Mouse (Mus musculus) forebrain, embryonic 14.5 days (tissue): ENCODE measurements at regions not wholly inside any gene's neighbourhood (a gene's known extent, or its start where the extent isn't known, plus 50 kb on each side); places are given as distances from the start of the nearest gene placed in this dataset.
A peak's percentile ranks its signal among the peaks of the same experiment; 100 is the strongest.

Experiments used
- ATAC-seq: fragments of 200-750 bp; cut with Nextera tagmentation; 2 replicates; pipeline ENCODE4 v1.8.0; 2017; ENCODE audit warnings: mild to moderate bottlenecking, moderate library complexity
- DNase-seq: peaks from one replicate; pipeline ENCODE4 v3.0.0-alpha.2; 2015; ENCODE audit warnings: low spot score
- H3K27ac ChIP-seq: fragments of 300-500 bp; sonication (generic); 2 replicates; pipeline ENCODE4 v1.5.1; 2014; ENCODE audit warnings: low read depth, mild to moderate bottlenecking, control low read depth, low read length, moderate library complexity
- H3K27me3 ChIP-seq: fragments of 300-500 bp; sonication (generic); replicated peaks from 2 replicates; pipeline ENCODE4 v1.6.1; 2014; ENCODE audit warnings: low read length, control low read depth, mixed read lengths; ENCODE audit not compliant: control insufficient read depth, insufficient read depth
- H3K36me3 ChIP-seq: fragments of 300-500 bp; sonication (generic); 2 replicates; pipeline ENCODE4 v1.6.1; 2014; ENCODE audit warnings: low read length, control low read depth; ENCODE audit not compliant: control insufficient read depth, insufficient read depth
- H3K4me1 ChIP-seq: fragments of 300-500 bp; sonication (generic); 2 replicates; pipeline ENCODE4 v1.6.1; 2014; ENCODE audit warnings: antibody characterized with exemption, low read length, control low read depth; ENCODE audit not compliant: control insufficient read depth, insufficient read depth
- H3K4me2 ChIP-seq: fragments of 300-500 bp; sonication (generic); 2 replicates; pipeline ENCODE4 v1.6.1; 2014; ENCODE audit warnings: mild to moderate bottlenecking, control low read depth, low read length
- H3K4me3 ChIP-seq: fragments of 300-500 bp; sonication (generic); 2 replicates; pipeline ENCODE4 v1.5.1; 2014; ENCODE audit warnings: low read depth, low read length, control low read depth
- H3K9ac ChIP-seq: fragments of 300-500 bp; sonication (generic); 2 replicates; pipeline ENCODE4 v1.6.1; 2014; ENCODE audit warnings: mild to moderate bottlenecking, low read length, control low read depth, moderate library complexity
- H3K9me3 ChIP-seq: fragments of 300-500 bp; sonication (generic); replicated peaks from 2 replicates; pipeline ENCODE4 v1.6.1; 2016; ENCODE audit warnings: low read length, control low read depth, mixed read lengths; ENCODE audit not compliant: control insufficient read depth
- WGBS: fragments of 180-500 bp; shearing (Covaris S2); extraction: QIAGEN DNeasy Blood & Tissue Kit; methylation state at CpG from one replicate; pipeline ENCODE4 v1.1.7; 2014; 5-methylcytosine and 5-hydroxymethylcytosine counted together

DNA sequence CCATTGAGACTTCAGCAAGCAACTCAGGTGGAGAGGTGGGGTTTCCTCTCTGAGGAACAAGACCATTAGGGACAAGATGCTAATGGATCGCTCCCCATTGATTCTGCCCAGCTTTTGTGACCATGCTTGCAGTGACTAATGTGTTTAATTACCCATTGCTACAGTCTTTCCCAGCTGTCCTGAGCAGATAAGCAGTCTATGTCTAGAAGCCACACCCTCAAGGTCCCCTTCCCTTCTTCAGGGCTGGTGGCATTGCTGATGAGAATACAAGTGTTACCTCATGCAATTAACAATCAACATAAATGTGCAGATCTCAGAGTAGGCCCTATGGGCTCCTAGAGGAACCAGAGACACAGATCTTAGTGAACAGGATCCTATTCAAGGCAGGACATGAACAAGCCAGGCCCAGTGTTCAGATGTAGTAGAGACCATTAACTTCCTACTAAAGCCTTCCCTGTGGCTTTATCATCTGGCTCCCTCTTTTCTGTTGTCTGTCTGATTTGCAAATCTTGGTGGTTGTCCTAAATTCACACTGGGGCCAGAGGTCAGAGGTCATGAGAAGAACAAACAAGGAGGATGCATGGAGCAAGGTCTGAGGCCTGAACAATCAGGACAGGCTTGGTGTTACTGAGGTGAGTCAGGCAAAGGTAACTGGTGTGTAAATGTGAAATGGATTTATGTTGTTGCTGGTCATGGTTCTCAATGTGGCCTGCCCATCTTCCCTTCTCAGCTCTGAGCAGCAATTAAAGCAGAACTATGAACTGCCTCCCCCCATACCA lies 56.8 kb downstream of the Odc1 start:
- Histone ChIP-seq H3K9ac (no peak overlapping the region), H3K27ac (no peak overlapping the region), H3K4me2 (no peak overlapping the region), H3K9me3 (no peaks in the 10 kb centered on the region), H3K4me1 (no peaks in the 10 kb centered on the region), H3K27me3 (no peaks in the 10 kb centered on the region), H3K36me3 (no peaks in the 10 kb centered on the region), H3K4me3 (no peak overlapping the region)
- DNase-seq (no peak), ATAC-seq (no peak)
- WGBS = 93% methylated on average over 1 of the region's 1 CpGs

- no peak overlapping the region for H3K4me2 ChIP-seq
- 88% methylated on average over 2 of the region's 2 CpGs for WGBS
- H3K4me1 ChIP-seq = no peaks in the 10 kb centered on the region
- ATAC-seq (no peak), DNase-seq (no peak)
- H3K9me3 ChIP-seq = no peaks in the 10 kb centered on the region
- no peaks in the 10 kb centered on the region for H3K36me3 ChIP-seq
- no peak overlapping the region for H3K9ac ChIP-seq
- no peaks in the 10 kb centered on the region for H3K27me3 ChIP-seq
- no peak overlapping the region for H3K4me3 ChIP-seq
- no peak overlapping the region for H3K27ac ChIP-seq
These were observed 59.0 kb downstream of the Odc1 start for GRCm38 (mm10) chr12:17603576-17603975.

GRCm38 (mm10) chr12:17610384-17610783 lies 65.8 kb downstream of the Odc1 start:
- Histone ChIP-seq H3K27ac (no peak overlapping the region), H3K27me3 (no peaks in the 10 kb centered on the region), H3K4me3 (no peak overlapping the region), H3K9me3 (no peaks in the 10 kb centered on the region), H3K36me3 (no peaks in the 10 kb centered on the region), H3K4me2 (no peak overlapping the region), H3K4me1 (no peaks in the 10 kb centered on the region), H3K9ac (no peak overlapping the region)
- DNase-seq (no peak), ATAC-seq (no peak)
- WGBS = 93% methylated on average over 1 of the region's 1 CpGs

- H3K9ac ChIP-seq = no peak overlapping the region
- 82% methylated on average over 3 of the region's 3 CpGs for WGBS
- DNase-seq = no peak
These were observed 67.4 kb downstream of the Odc1 start for GRCm38 (mm10) chr12:17611988-17612387.

DNA sequence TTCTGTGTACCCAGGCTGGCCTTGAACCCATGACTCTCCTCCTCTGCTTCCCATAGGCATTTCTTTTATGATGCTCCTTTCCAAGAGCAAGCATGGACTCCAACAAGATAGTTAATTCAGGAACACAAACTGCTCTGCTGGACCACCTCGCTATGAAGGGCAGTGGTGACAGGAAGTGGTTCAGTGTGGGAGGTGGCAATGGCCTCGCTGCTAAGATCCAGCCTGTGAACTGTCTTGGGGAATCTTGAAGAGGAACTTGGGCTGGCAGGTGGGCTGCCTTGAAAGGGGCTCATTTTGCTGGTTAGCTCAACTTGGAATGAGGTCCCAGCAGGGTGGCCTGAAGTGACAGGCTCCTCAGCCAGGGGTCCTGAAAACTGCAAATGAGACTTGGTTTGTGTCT lies 72.4 kb upstream of the Hpcal1 start:
- Histone ChIP-seq H3K9ac (no peak overlapping the region), H3K4me2 (no peak overlapping the region), H3K9me3 (no peaks in the 10 kb centered on the region), H3K27ac (no peak overlapping the region), H3K36me3 (no peaks in the 10 kb centered on the region), H3K27me3 (no peaks in the 10 kb centered on the region), H3K4me1 (peaks cover 12% of the 10 kb centered on the region), H3K4me3 (no peak overlapping the region)
- no peak for ATAC-seq
- 37% methylated on average over 2 of the region's 2 CpGs for WGBS
- DNase-seq = no peak

More at GRCm38 (mm10) chr12:17611988-17612387, 67.4 kb downstream of the Odc1 start:
- Histone ChIP-seq H3K4me2 (no peak overlapping the region), H3K4me1 (no peaks in the 10 kb centered on the region), H3K4me3 (no peak overlapping the region), H3K36me3 (no peaks in the 10 kb centered on the region), H3K9me3 (no peaks in the 10 kb centered on the region), H3K27me3 (no peaks in the 10 kb centered on the region), H3K27ac (no peak overlapping the region)
- no peak for ATAC-seq

GRCm38 (mm10) chr12:17620226-17620625 lies 70.4 kb upstream of the Hpcal1 start:
- H3K4me2 ChIP-seq = no peak overlapping the region
- H3K9ac ChIP-seq = no peak overlapping the region
- no peak overlapping the region for H3K27ac ChIP-seq
- WGBS = 56% methylated on average over 6 of the region's 6 CpGs
- no peaks in the 10 kb centered on the region for H3K36me3 ChIP-seq
- DNase-seq = no peak
- H3K9me3 ChIP-seq = no peaks in the 10 kb centered on the region
- no peaks in the 10 kb centered on the region for H3K27me3 ChIP-seq
- no peak overlapping the region for H3K4me3 ChIP-seq
- H3K4me1 ChIP-seq = peaks cover 12% of the 10 kb centered on the region
- no peak for ATAC-seq

DNA sequence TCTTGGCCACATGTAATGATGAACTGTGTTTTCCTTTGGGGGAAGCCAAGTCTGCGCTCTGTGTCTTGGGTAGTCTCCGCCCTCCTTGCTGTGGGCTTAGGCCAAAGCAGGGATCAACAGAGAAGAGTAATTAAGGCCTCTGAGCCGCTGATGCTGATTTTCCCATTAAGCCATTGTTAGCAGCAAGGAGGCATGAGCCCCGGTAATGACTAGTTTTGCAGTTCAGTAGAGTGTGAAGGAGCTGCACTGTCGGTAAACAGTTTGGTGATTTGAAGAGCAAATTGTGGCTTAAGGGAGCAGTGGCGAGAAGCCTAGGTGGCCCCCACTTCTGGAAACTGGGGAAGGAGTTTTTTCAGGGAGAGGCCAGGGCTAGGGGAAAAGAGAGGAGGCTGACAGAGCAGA lies 69.2 kb upstream of the Hpcal1 start:
- H3K27me3 ChIP-seq = no peaks in the 10 kb centered on the region
- WGBS = 2% methylated on average over 6 of the region's 6 CpGs

DNA sequence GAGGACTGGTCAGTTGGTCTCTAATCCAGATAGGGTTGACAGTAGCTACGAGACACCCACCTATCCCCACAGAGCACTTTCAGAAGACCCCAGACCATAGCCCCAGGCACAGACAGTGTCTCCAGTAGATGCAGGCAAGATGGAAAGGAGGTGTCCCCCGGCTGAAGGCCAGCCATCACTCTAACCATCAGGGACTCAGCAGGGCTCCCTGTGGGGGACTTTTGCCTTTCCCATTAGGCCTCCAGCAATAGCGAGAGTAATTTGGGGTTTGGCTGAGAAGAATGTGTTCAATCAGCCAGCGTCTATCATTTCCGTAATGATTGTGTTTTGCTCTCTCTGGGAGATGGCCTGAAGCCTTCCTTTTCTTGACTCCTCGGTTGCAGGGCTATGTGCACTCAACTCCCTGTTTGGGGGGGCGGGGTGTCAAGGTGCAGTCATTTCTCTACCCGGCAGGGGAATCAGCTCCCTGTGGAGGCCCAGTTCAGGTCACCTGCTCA lies 68.1 kb upstream of the Hpcal1 start:
- Histone ChIP-seq H3K9ac (no peak overlapping the region), H3K27ac (no peak overlapping the region), H3K36me3 (no peaks in the 10 kb centered on the region), H3K4me2 (no peak overlapping the region), H3K27me3 (no peaks in the 10 kb centered on the region), H3K4me1 (peaks cover 12% of the 10 kb centered on the region), H3K4me3 (no peak overlapping the region), H3K9me3 (no peaks in the 10 kb centered on the region)
- DNase-seq (peak; percentile 20), ATAC-seq (no peak)
- WGBS = 13% methylated on average over 8 of the region's 8 CpGs

More for the DNA sequence above, 69.2 kb upstream of the Hpcal1 start:
- Histone ChIP-seq H3K27ac (no peak overlapping the region), H3K9ac (no peak overlapping the region), H3K9me3 (no peaks in the 10 kb centered on the region), H3K4me3 (no peak overlapping the region), H3K4me1 (peaks cover 12% of the 10 kb centered on the region), H3K4me2 (no peak overlapping the region), H3K36me3 (no peaks in the 10 kb centered on the region)
- ATAC-seq (peak; percentile 82), DNase-seq (peak; percentile 87)

GRCm38 (mm10) chr12:17626043-17626442 lies 64.6 kb upstream of the Hpcal1 start:
- Histone ChIP-seq H3K4me2 (no peak overlapping the region), H3K27me3 (no peaks in the 10 kb centered on the region), H3K9me3 (no peaks in the 10 kb centered on the region), H3K36me3 (no peaks in the 10 kb centered on the region), H3K4me1 (peaks cover 12% of the 10 kb centered on the region), H3K27ac (no peak overlapping the region), H3K9ac (no peak overlapping the region), H3K4me3 (no peak overlapping the region)
- WGBS = 11% methylated on average over 3 of the region's 3 CpGs
- ATAC-seq (peak; percentile 31; the same call in 1 of the 2 replicates), DNase-seq (peak; percentile 42)
